Comparison of ENCODE assay signal across 28 mouse cellular contexts in the genomic region with DNA sequence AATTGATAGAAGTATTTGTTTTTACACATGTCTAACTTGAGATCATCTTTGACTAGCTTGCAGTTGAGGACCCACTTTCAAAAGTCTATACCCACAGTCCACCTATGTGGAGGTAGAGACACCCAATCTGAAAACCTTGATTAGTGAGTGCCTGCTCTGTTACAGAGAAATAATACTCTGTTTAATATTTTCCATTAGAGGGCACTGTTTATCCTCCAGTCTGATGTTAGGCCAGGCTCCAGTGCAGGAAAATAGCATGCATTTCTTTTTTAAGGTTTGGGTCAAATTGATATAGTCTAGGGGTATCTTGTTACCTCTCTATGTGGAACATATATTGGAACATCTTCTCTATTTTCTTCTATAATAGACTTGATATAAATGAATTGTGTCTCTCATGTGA. TPM values are rescaled to one million over a fixed set of nuclear protein-coding genes. Genes with fewer than 3 reads are reported as not detected.
A peak's percentile ranks its signal among the peaks of the same experiment; 100 is the strongest.
DNase-seq lines count a peak whose midpoint lies in the region; ATAC-seq lines count a peak whose summit lies in the region.
"Had no signal": no experiment of that assay in that cellular context is flagged by ENCODE, and none has a peak within 500 bp of the region (broad histone marks: within the 10 kb centered on the region; RNA-seq: fewer than 3 reads in every experiment).

No protein-coding gene starts in this region.

- H3K4me1 ChIP-seq in kidney, embryonic 15.5 days = no peaks in the 10 kb centered on the region
- H3K4me1 ChIP-seq: hindbrain, embryonic 12.5 days; midbrain, embryonic 12.5 days had no signal

- H3K4me3 ChIP-seq in kidney, embryonic 15.5 days (replicated peaks) = no peak overlapping the region
- H3K4me3 ChIP-seq: hindbrain, embryonic 12.5 days; limb, embryonic 12.5 days; midbrain, embryonic 12.5 days had no signal

- no peak for DNase-seq in frontal cortex, postnatal 10 days (ENCODE audit: low spot score in 2 of 2)
- no peak for DNase-seq in kidney, adult 8-10 months
- DNase-seq in 3T3-L1 (ENCODE audit: low read depth, low spot score) = peak; percentile 24
- DNase-seq in brain, adult 2 months (ENCODE audit: low read depth, low spot score) = peak; percentile 4
- no peak for DNase-seq in embryo, embryonic 10 days (ENCODE audit: low spot score)
- DNase-seq: adrenal gland, postnatal 14 days; B cell, adult 2 months; cerebellum, adult 9-11 months; gastrocnemius, postnatal 14 days; heart, adult 11 months; liver, postnatal 0 days; lung, postnatal 10 days; thymus, adult 2 months; thymus, postnatal 4 days had no signal

- H3K27me3 ChIP-seq in kidney, embryonic 15.5 days = no peaks in the 10 kb centered on the region
- H3K27me3 ChIP-seq: hindbrain, embryonic 12.5 days; limb, embryonic 12.5 days; midbrain, embryonic 12.5 days had no signal

- H3K9me3 ChIP-seq in kidney, embryonic 15.5 days (replicated peaks) = no peaks in the 10 kb centered on the region
- H3K9me3 ChIP-seq: hindbrain, embryonic 12.5 days; limb, embryonic 12.5 days; midbrain, embryonic 12.5 days had no signal

- H3K36me3 ChIP-seq in kidney, embryonic 15.5 days = no peaks in the 10 kb centered on the region
- H3K36me3 ChIP-seq: hindbrain, embryonic 12.5 days; limb, embryonic 12.5 days; midbrain, embryonic 12.5 days had no signal

- H3K4me2 ChIP-seq in kidney, embryonic 15.5 days = no peak overlapping the region
- H3K4me2 ChIP-seq: hindbrain, embryonic 12.5 days; limb, embryonic 12.5 days; liver, embryonic 11.5 days; midbrain, embryonic 12.5 days had no signal

- no peak overlapping the region for H3K27ac ChIP-seq in kidney, embryonic 15.5 days
- H3K27ac ChIP-seq: hindbrain, embryonic 12.5 days; limb, embryonic 12.5 days; midbrain, embryonic 12.5 days had no signal

- ATAC-seq in frontal cortex, adult (ENCODE audit: low TSS enrichment) = peak; percentile 64; the same call in 1 of the 2 replicates
- ATAC-seq in kidney, embryonic 15.5 days (replicated peaks; ENCODE audit: low FRiP score) = 0 out of 2 replicates have a peak, but pooled peaks have one; percentile 43
- ATAC-seq: activated CD4-positive, CD25-positive, alpha-beta regulatory T cell, adult 4 months; inflammation-experienced regulatory T-cells, adult 6 months; liver, postnatal 0 days had no signal

- H3K9ac ChIP-seq in kidney, embryonic 15.5 days = no peak overlapping the region
- H3K9ac ChIP-seq: hindbrain, embryonic 12.5 days; limb, embryonic 12.5 days; liver, postnatal 0 days; midbrain, embryonic 12.5 days had no signal

RNA-seq across cellular contexts. Expression of a gene that starts 14.5 kb away (rescaled TPM):
- 2.8 and 3.5 TPM in 2 replicates for polyA plus RNA-seq in kidney, embryonic 15.5 days (2015; fragmentation: Nextera tagmentation; extraction: Ambion mirVana)
- polyA plus RNA-seq: activated CD4-positive, CD25-positive, alpha-beta regulatory T cell, adult 4 months; heart, embryonic 14.5 days; inflammation-experienced regulatory T-cells, adult 6 months; liver, embryonic 11.5 days; liver, postnatal 0 days; midbrain, embryonic 12.5 days; small intestine, adult 2 months; stomach, embryonic 16.5 days had no signal

RNA-seq across cellular contexts. Expression of a gene that starts 49.1 kb away (rescaled TPM):
- polyA plus RNA-seq in kidney, embryonic 15.5 days (2015; fragmentation: Nextera tagmentation; extraction: Ambion mirVana) = not detected in 2 replicates
- polyA plus RNA-seq: activated CD4-positive, CD25-positive, alpha-beta regulatory T cell, adult 4 months; embryonic facial prominence, embryonic 11.5 days; forebrain, embryonic 11.5 days; heart, embryonic 14.5 days; hindbrain, embryonic 12.5 days; inflammation-experienced regulatory T-cells, adult 6 months; kidney, embryonic 16.5 days; limb, embryonic 12.5 days; liver, embryonic 11.5 days; liver, postnatal 0 days; midbrain, embryonic 12.5 days; small intestine, adult 2 months; stomach, embryonic 16.5 days; thymus, adult 2 months had no signal

Comparison
In these comparisons a context has a peak if more than half of its experiments do, and no peak if none do; other contexts are left out.
1. DNase-seq: peak in 3T3-L1 (single experiment) and brain, adult 2 months (single experiment); none in frontal cortex, postnatal 10 days (0 of 2), kidney, adult 8-10 months (0 of 2) and embryo, embryonic 10 days (single experiment).